Comparison of ENCODE assay signal across 32 mouse cellular contexts in genomic region chr10:4135100-4135764, GRCm38 (mm10).
A peak's percentile ranks its signal among the peaks of the same experiment; 100 is the strongest.
DNase-seq lines count a peak whose midpoint lies in the region; ATAC-seq lines count a peak whose summit lies in the region.
"Had no signal": no experiment of that assay in that cellular context is flagged by ENCODE, and none has a peak within 500 bp of the region (broad histone marks: within the 10 kb centered on the region; RNA-seq: fewer than 3 reads in every experiment).

No protein-coding gene starts in this region.

- peak; percentile 79 for DNase-seq in Muller cell, postnatal 12 days (ENCODE audit: inconsistent ontology term)
- peak; percentile 9 for DNase-seq in NIH3T3 (ENCODE audit: low read depth)
- DNase-seq in lung, postnatal 36 days, result no peak
- DNase-seq in layer of hippocampus, adult 18-20 months (ENCODE audit: low spot score in 2 of 2), result no peak
- DNase-seq: adrenal gland, postnatal 10 days; B cell, adult 2 months; cerebellum, adult 11-12 months; cerebellum, postnatal 14 days; gastrocnemius, postnatal 36 days; heart, adult 2 months; heart, postnatal 10 days; kidney, adult 11 months; kidney, postnatal 25 days; lung, embryonic 14.5 days; lung, postnatal 14 days; retina, postnatal 1 day; right cerebral cortex, postnatal 14 days; thymus, postnatal 25 days had no signal

- H3K27me3 ChIP-seq in liver, embryonic 15.5 days, result no peaks in the 10 kb centered on the region
- H3K27me3 ChIP-seq in intestine, embryonic 15.5 days (replicated peaks), result no peaks in the 10 kb centered on the region
- H3K27me3 ChIP-seq: heart, embryonic 13.5 days; limb, embryonic 13.5 days; midbrain, embryonic 15.5 days; neural tube, embryonic 15.5 days; stomach, embryonic 15.5 days had no signal

- peak; percentile 83 for ATAC-seq in erythroid progenitor cell, adult 5-6 weeks (replicated peaks; ENCODE audit: low FRiP score, poor library complexity, severe bottlenecking)
- ATAC-seq in liver, embryonic 15.5 days (ENCODE audit: insufficient read depth), result peak; percentile 74
- ATAC-seq in intestine, embryonic 15.5 days, result no peak
- ATAC-seq: forebrain, embryonic 16.5 days; midbrain, embryonic 15.5 days had no signal

- no peaks in the 10 kb centered on the region for H3K9me3 ChIP-seq in liver, embryonic 15.5 days (replicated peaks)
- no peaks in the 10 kb centered on the region for H3K9me3 ChIP-seq in intestine, embryonic 15.5 days
- H3K9me3 ChIP-seq: forebrain, embryonic 10.5 days; heart, embryonic 13.5 days; limb, embryonic 13.5 days; midbrain, embryonic 10.5 days; midbrain, embryonic 15.5 days; neural tube, embryonic 15.5 days; stomach, embryonic 15.5 days had no signal

- no peak overlapping the region; the same call in 1 of the 2 replicates for H3K4me3 ChIP-seq in liver, embryonic 15.5 days (replicated peaks)
- H3K4me3 ChIP-seq in intestine, embryonic 15.5 days (replicated peaks), result no peak overlapping the region
- H3K4me3 ChIP-seq: forebrain, embryonic 10.5 days; heart, adult 2 months; heart, embryonic 13.5 days; layer of hippocampus, adult 2 months; left cerebral cortex, adult 2 months; limb, embryonic 13.5 days; midbrain, embryonic 10.5 days; midbrain, embryonic 15.5 days; neural tube, embryonic 15.5 days; stomach, embryonic 15.5 days had no signal

- peak overlapping the region; percentile 11; the same call in 1 of the 2 replicates for H3K4me2 ChIP-seq in liver, embryonic 15.5 days
- no peak overlapping the region for H3K4me2 ChIP-seq in intestine, embryonic 15.5 days (replicated peaks)
- H3K4me2 ChIP-seq: heart, embryonic 13.5 days; hindbrain, embryonic 14.5 days; limb, embryonic 13.5 days; lung, embryonic 14.5 days; midbrain, embryonic 15.5 days; neural tube, embryonic 15.5 days; stomach, embryonic 15.5 days had no signal

- WGBS in liver, embryonic 15.5 days (ENCODE audit: insufficient replicate concordance), result 62% methylated on average over 5 of the region's 5 CpGs
- 90% methylated on average over 5 of the region's 5 CpGs for WGBS in intestine, embryonic 15.5 days

- peak overlapping the region; percentile 14 for H3K27ac ChIP-seq in liver, embryonic 15.5 days (replicated peaks)
- H3K27ac ChIP-seq in intestine, embryonic 15.5 days, result no peak overlapping the region
- H3K27ac ChIP-seq: forebrain, embryonic 10.5 days; heart, adult 2 months; heart, embryonic 13.5 days; hindbrain, embryonic 14.5 days; layer of hippocampus, adult 2 months; left cerebral cortex, adult 2 months; limb, embryonic 13.5 days; midbrain, embryonic 10.5 days; midbrain, embryonic 15.5 days; neural tube, embryonic 15.5 days; stomach, embryonic 15.5 days had no signal

- H3K36me3 ChIP-seq in liver, embryonic 15.5 days (replicated peaks), result peaks cover 17% of the 10 kb centered on the region
- no peaks in the 10 kb centered on the region for H3K36me3 ChIP-seq in intestine, embryonic 15.5 days
- H3K36me3 ChIP-seq: heart, embryonic 13.5 days; limb, embryonic 13.5 days; midbrain, embryonic 10.5 days; midbrain, embryonic 15.5 days; neural tube, embryonic 15.5 days; stomach, embryonic 15.5 days had no signal

- no peak overlapping the region for H3K9ac ChIP-seq in liver, embryonic 15.5 days
- no peak overlapping the region for H3K9ac ChIP-seq in intestine, embryonic 15.5 days
- H3K9ac ChIP-seq: heart, embryonic 13.5 days; hindbrain, embryonic 14.5 days; limb, embryonic 13.5 days; lung, embryonic 14.5 days; midbrain, embryonic 15.5 days; neural tube, embryonic 15.5 days; stomach, embryonic 15.5 days had no signal

- peaks cover 16% of the 10 kb centered on the region for H3K4me1 ChIP-seq in liver, embryonic 15.5 days (replicated peaks)
- no peaks in the 10 kb centered on the region for H3K4me1 ChIP-seq in intestine, embryonic 15.5 days (replicated peaks)
- H3K4me1 ChIP-seq: limb, embryonic 13.5 days; midbrain, embryonic 10.5 days; midbrain, embryonic 15.5 days; neural tube, embryonic 15.5 days had no signal

Comparison
In these comparisons a context has a peak if more than half of its experiments do, and no peak if none do; other contexts are left out.
1. DNase-seq: peak in Muller cell, postnatal 12 days (single experiment) and NIH3T3 (single experiment); none in lung, postnatal 36 days (single experiment) and layer of hippocampus, adult 18-20 months (0 of 2).